Mouse (Mus musculus): ENCODE data around the gene Taf1b. TPM values are rescaled to one million over a fixed set of nuclear protein-coding genes. Genes with fewer than 3 reads are reported as not detected.

The Taf1b gene
- polyA plus RNA-seq, 1 experiment from 2014 or later = 40.6 TPM

DNA sequence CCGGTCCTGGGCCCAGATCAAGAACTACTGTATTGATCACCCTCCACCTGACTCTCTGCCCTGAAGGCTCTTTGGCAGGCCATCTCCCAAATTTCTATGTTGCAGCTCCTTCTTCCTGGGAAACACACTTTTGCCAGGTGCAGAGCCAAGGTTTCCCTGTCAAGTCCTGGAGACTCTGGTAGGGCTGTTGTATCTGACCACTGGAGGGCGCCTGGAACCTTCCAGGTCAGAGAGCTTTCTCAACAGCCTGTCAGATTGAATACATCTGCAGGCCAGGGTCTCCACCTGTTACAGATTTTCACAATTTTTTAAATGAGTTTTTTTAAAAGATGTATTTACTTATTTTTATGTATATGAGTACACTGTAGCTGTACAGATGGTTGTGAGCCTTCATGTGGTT lies 105.1 kb downstream of the Taf1b start:
- WGBS = 44% methylated on average over 2 of the region's 2 CpGs
- no peak overlapping the region for H3K4me3 ChIP-seq (ENCODE audit: low read depth, low read length)
- no peak overlapping the region for H3K4me2 ChIP-seq (ENCODE audit: low read length)
- DNase-seq (ENCODE audit: low spot score) = peak; percentile 81
- no peak overlapping the region for H3K9ac ChIP-seq (ENCODE audit: low read length)
- H3K4me1 ChIP-seq (ENCODE audit: control insufficient read depth, insufficient read depth, low read length) = no peaks in the 10 kb centered on the region
- H3K27me3 ChIP-seq (replicated peaks; ENCODE audit: control insufficient read depth, insufficient read depth, low read length) = no peaks in the 10 kb centered on the region
- H3K27ac ChIP-seq (ENCODE audit: low read depth, low read length) = no peak overlapping the region
- H3K9me3 ChIP-seq (replicated peaks; ENCODE audit: control insufficient read depth, low read length) = no peaks in the 10 kb centered on the region
- peak; percentile 59; the same call in 1 of the 2 replicates for ATAC-seq
- H3K36me3 ChIP-seq (ENCODE audit: control insufficient read depth, insufficient read depth, low read length) = no peaks in the 10 kb centered on the region

DNA sequence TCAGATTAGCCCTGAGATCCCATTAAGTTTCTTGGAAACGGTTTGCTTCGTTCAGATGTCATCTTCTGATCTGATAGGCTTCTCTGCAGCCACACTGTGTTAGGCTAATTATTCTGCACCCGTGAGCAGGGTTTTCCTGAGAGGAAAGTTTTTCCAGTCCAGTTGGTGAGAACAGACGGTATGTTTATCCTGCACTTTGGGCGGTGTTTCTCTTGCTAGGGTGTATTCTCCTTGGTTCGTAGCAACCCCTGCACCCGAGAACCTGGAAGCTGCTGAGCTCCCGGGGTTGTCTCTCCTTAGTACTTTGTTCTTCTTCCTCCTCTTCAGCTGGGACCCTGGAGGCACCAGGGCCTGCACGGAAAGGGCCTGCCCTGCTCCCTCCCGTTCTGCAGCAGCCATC lies 108.0 kb downstream of the Taf1b start:
- Histone ChIP-seq H3K4me1 (ENCODE audit: control insufficient read depth, insufficient read depth, low read length) (no peaks in the 10 kb centered on the region), H3K4me3 (ENCODE audit: low read depth, low read length) (no peak overlapping the region), H3K27me3 (replicated peaks; ENCODE audit: control insufficient read depth, insufficient read depth, low read length) (no peaks in the 10 kb centered on the region), H3K36me3 (ENCODE audit: control insufficient read depth, insufficient read depth, low read length) (no peaks in the 10 kb centered on the region), H3K9me3 (replicated peaks; ENCODE audit: control insufficient read depth, low read length) (no peaks in the 10 kb centered on the region), H3K4me2 (ENCODE audit: low read length) (no peak overlapping the region), H3K27ac (ENCODE audit: low read depth, low read length) (no peak overlapping the region), H3K9ac (ENCODE audit: low read length) (no peak overlapping the region)
- WGBS = 19% methylated on average over 10 of the region's 10 CpGs
- ATAC-seq = no peak
- peak; percentile 48 for DNase-seq (ENCODE audit: low spot score)

Other genes starting within 250 kb of the Taf1b start
- gene Grhl1, start 73.9 kb downstream of the Taf1b start, polyA plus RNA-seq (2014; fragmentation: Nextera tagmentation; extraction: Ambion mirVana) = 0.72 and 0.79 TPM in 2 replicates
- 14.8 and 17.0 TPM in 2 replicates for gene Klf11, start 152.9 kb downstream of the Taf1b start, polyA plus RNA-seq (2014; fragmentation: Nextera tagmentation; extraction: Ambion mirVana)
- 1.2 and 1.7 TPM in 2 replicates for gene Cys1, start 183.5 kb downstream of the Taf1b start, polyA plus RNA-seq (2014; fragmentation: Nextera tagmentation; extraction: Ambion mirVana)
- 136 and 139 TPM in 2 replicates for gene Rrm2, start 209.9 kb downstream of the Taf1b start, polyA plus RNA-seq (2014; fragmentation: Nextera tagmentation; extraction: Ambion mirVana)

Data from forebrain, embryonic 14.5 days (tissue).